Mouse (Mus musculus): ENCODE measurements around the gene Gfy. TPM values are rescaled to one million over a fixed set of nuclear protein-coding genes. Genes with fewer than 3 reads are reported as not detected.
"Not testable (repeated sequence)": the region's sequence is repeated elsewhere in the genome, so short reads cannot be mapped to it uniquely, and the experiment has no call there.

Gfy gene
- polyA plus RNA-seq, 1 experiment from 2014 or later = not detected

DNA sequence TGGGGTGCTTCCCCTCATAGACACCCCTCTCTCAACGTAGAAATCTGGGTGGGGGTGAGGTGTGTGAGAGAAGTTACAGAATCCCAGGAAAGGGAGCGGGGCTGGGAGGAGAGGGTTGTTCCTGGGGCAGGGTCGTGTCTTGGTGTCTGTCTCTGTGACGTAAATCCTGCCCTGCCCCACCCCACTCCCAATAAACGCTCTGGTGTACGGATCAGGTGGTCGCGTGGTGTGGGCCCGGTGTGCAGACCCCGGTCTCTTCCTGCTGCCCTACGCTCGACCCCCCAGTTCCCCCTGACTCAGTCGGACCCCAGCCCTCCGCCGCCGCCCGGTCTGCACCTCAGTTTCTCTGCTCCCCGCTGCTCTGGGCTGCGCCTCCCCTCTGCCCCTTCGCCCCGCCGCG is 3.4 kb downstream of the Gfy start:
- no peak overlapping the region for H3K27ac ChIP-seq
- peak overlapping the region; percentile 32 for H3K4me2 ChIP-seq
- H3K4me3 ChIP-seq (replicated peaks) = peak overlapping the region; percentile 13; the same call in 1 of the 2 replicates
- H3K27me3 ChIP-seq (replicated peaks) = peaks cover 82% of the 10 kb centered on the region
- no peak for ATAC-seq (ENCODE audit: insufficient read depth, low FRiP score, low read depth)
- H3K9ac ChIP-seq = no peak overlapping the region
- WGBS = under 1% methylated on average over 23 of the region's 23 CpGs
- H3K9me3 ChIP-seq = no peaks in the 10 kb centered on the region
- peaks cover 6% of the 10 kb centered on the region for H3K4me1 ChIP-seq
- no peaks in the 10 kb centered on the region for H3K36me3 ChIP-seq

DNA sequence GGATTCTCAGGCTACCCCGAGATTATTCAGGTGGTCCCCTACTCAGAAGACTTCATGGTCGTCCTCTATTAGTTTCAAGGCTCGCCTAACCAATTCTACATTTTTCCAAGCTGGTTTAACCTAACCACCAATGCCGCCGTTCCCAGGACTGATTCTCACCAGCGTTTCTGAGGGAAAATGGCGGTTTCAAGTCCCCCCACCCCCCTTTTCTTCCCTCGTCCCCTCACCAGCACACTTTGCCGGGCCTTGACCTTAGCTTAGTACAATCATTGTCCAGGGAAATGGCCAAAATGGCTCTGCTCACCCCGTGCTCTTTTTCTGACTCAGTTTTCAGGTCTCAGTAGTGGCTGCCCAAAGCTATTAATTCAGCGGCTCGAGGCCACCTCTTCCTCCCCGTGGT is 4.0 kb downstream of the Gfy start:
- Histone ChIP-seq H3K36me3 (no peaks in the 10 kb centered on the region), H3K27ac (no peak overlapping the region), H3K4me3 (replicated peaks) (no peak overlapping the region), H3K4me2 (no peak overlapping the region), H3K9me3 (no peaks in the 10 kb centered on the region), H3K4me1 (peaks cover 6% of the 10 kb centered on the region), H3K27me3 (replicated peaks) (peaks cover 76% of the 10 kb centered on the region), H3K9ac (no peak overlapping the region)
- ATAC-seq (ENCODE audit: insufficient read depth, low FRiP score, low read depth) = no peak
- WGBS = 4% methylated on average over 13 of the region's 13 CpGs

DNA sequence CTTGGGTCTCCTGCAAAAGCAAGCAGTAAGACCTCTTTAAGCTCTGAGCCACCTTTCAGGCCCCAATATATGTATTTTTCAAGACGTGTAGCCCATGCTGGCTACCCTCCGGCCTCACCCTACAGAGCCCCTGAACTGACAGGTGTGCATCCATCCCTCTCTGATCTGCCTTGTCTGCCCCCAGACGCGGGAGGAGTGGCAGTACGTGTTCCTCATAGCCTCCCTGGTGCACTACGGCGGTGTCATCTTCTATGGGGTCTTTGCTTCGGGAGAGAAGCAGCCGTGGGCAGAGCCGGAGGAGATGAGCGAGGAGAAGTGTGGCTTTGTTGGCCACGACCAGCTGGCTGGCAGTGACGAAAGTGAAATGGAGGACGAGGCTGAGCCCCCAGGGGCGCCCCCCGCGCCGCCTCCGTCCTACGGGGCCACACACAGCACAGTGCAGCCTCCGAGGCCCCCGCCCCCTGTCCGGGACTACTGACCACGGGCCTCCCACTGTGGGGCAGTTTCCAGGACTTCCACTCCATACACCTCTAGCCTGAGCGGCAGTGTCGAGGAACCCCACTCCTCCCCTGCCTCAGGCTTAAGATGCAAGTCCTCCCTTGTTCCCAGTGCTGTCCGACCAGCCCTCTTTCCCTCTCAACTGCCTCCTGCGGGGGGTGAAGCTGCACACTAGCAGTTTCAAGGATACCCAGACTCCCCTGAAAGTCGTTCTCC is 4.6 kb downstream of the Gfy start:
- Histone ChIP-seq H3K4me1 (peaks cover 6% of the 10 kb centered on the region), H3K9me3 (0 out of 2 replicates have a peak, but pooled peaks cover 3% of the 10 kb centered on the region), H3K27me3 (replicated peaks) (peaks cover 76% of the 10 kb centered on the region), H3K4me2 (peak overlapping the region; percentile 11; the same call in 1 of the 2 replicates), H3K36me3 (no peaks in the 10 kb centered on the region), H3K27ac (no peak overlapping the region), H3K4me3 (replicated peaks) (no peak overlapping the region; the same call in 1 of the 2 replicates), H3K9ac (no peak overlapping the region)
- no peak for ATAC-seq (ENCODE audit: insufficient read depth, low FRiP score, low read depth)
- 5% methylated on average over 25 of the region's 29 CpGs for WGBS

DNA sequence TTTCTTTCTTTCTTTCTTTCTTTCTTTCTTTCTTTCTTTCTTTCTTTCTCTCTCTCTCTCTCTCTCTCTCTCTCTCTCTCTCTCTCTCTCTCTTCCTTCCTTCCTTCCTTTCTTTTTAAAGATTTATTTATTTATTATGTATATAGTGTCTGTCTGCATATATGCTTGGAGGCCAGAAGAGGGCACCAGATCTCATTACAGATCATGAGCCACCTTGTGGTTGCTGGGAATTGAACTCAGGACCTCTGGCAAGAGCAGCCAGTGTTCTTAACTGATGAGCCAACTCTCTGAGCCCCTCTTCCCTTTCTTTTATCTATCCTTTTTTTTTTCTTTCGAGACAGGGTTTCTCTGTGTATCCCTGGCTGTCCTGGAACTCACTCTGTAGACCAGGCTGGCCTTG is 5.6 kb downstream of the Gfy start:
- not testable (repeated sequence) for H3K4me2 ChIP-seq; H3K4me1 ChIP-seq; H3K9ac ChIP-seq; H3K27ac ChIP-seq; H3K9me3 ChIP-seq; ATAC-seq (ENCODE audit: insufficient read depth, low FRiP score, low read depth); H3K36me3 ChIP-seq; H3K4me3 ChIP-seq (replicated peaks)
- peaks cover 76% of the 10 kb centered on the region for H3K27me3 ChIP-seq (replicated peaks)
- 67% methylated on average over 1 of the region's 1 CpGs for WGBS

DNA sequence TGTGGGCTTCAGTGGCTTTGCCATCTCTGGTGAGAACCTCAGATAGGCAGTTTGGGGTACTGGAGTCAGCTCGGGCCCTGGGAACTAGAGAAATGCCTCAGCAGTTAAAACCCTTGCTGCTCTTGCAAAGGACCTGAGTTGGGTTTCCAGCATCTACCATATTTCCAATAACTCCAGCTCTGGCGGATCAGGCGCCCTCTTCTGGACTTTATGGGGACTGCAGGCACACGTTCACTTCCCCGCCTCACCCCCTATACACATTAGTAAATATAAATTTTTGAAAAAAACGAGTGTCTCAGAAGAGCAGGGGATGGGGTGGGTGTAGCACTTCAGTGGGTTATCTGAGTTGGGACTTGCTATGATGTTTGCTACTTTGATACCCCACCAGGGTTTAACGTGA is 6.4 kb downstream of the Gfy start:
- ATAC-seq (ENCODE audit: insufficient read depth, low FRiP score, low read depth) = no peak
- 59% methylated on average over 7 of the region's 7 CpGs for WGBS
- Histone ChIP-seq H3K4me1 (peaks cover 6% of the 10 kb centered on the region), H3K9me3 (0 out of 2 replicates have a peak, but pooled peaks cover 5% of the 10 kb centered on the region), H3K9ac (no peak overlapping the region), H3K4me3 (replicated peaks) (no peak overlapping the region), H3K27me3 (replicated peaks) (peaks cover 76% of the 10 kb centered on the region), H3K27ac (no peak overlapping the region), H3K36me3 (no peaks in the 10 kb centered on the region), H3K4me2 (no peak overlapping the region)

DNA sequence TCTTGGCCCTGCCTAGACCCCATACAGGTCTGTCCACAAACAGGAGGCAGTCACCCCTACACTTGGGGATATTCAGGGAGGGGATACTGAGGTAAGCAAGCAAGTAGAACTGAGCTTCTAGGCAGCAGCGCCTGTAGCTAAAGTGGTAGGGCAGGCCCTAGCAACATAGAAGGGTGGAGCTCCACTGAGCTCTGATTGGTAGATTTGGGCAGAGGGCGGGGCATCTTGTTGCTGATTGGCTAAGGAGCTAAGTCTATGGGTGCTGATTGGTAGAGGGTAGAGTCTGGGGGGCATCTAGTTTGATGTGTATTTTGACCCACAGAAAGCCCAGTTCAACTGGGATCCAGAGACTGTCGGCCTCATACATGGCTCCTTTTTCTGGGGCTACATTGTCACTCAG is 9.9 kb downstream of the Gfy start:
- Histone ChIP-seq H3K4me1 (no peaks in the 10 kb centered on the region), H3K4me3 (replicated peaks) (no peak overlapping the region), H3K9ac (no peak overlapping the region), H3K27me3 (replicated peaks) (peaks cover 74% of the 10 kb centered on the region), H3K27ac (no peak overlapping the region), H3K9me3 (0 out of 2 replicates have a peak, but pooled peaks cover 5% of the 10 kb centered on the region), H3K4me2 (no peak overlapping the region), H3K36me3 (no peaks in the 10 kb centered on the region)
- WGBS = 84% methylated on average over 3 of the region's 3 CpGs
- ATAC-seq (ENCODE audit: insufficient read depth, low FRiP score, low read depth) = no peak

DNA sequence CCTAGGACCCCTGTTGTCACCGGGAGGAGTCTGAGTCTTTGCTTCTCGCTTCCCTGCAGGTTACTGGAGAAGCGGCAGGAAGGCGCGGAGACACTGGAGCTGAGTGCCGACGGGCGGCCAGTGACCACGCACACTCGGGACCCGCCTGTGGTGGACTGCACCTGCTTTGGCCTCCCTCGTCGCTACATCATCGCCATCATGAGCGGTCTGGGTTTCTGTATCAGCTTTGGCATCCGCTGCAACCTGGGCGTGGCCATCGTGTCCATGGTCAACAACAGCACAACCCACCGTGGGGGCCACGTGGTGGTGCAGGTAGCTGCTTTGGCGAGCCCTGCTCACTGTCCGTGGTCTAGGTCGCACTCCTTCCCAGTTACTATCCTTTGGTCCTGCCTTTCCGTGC is 10.7 kb downstream of the Gfy start:
- H3K27me3 ChIP-seq (replicated peaks) = peaks cover 76% of the 10 kb centered on the region
- no peaks in the 10 kb centered on the region for H3K36me3 ChIP-seq
- H3K4me3 ChIP-seq (replicated peaks) = no peak overlapping the region
- no peak for ATAC-seq (ENCODE audit: insufficient read depth, low FRiP score, low read depth)
- H3K27ac ChIP-seq = no peak overlapping the region
- WGBS = 5% methylated on average over 24 of the region's 24 CpGs
- 0 out of 2 replicates have a peak, but pooled peaks cover 5% of the 10 kb centered on the region for H3K9me3 ChIP-seq
- no peak overlapping the region for H3K9ac ChIP-seq
- H3K4me2 ChIP-seq = no peak overlapping the region
- peaks cover 7% of the 10 kb centered on the region for H3K4me1 ChIP-seq

DNA sequence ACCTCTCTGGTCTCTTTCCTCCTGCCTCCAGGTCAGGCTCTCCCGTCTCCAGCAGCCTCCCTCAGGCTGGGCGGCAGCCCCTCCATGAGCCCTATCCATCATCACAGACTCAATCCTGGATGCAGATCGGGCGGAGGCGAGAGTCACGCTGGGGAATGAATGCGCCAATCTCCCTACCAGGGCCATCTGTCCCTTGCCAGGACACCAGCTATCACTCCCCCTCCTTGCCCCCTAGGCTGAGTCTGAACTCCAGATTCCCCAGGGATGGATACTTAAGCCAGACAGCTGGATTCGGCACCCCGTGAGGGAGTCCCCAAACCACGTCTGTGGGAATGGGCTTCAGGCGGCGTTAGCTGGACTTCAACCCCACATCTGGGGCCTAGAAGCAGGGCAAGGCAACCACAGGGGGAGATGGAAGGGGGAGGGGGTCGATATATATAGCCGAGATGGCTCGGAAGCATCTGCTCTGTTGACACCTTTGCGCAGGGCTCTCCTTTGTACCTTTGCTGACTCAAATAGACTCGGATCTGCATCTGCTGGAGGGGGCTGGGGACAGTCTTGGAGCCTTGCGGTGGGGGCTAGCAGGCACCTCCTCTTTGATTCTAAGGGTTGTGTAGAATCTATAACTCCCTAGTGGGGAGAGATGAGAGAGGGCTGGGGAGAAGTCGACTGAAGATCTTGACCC is 11.5 kb downstream of the Gfy start:
- peaks cover 9% of the 10 kb centered on the region for H3K4me1 ChIP-seq
- peaks cover 79% of the 10 kb centered on the region for H3K27me3 ChIP-seq (replicated peaks)
- H3K27ac ChIP-seq = no peak overlapping the region
- no peak for ATAC-seq (ENCODE audit: insufficient read depth, low FRiP score, low read depth)
- no peak overlapping the region for H3K4me3 ChIP-seq (replicated peaks)
- H3K9ac ChIP-seq = no peak overlapping the region
- H3K4me2 ChIP-seq = no peak overlapping the region
- WGBS = 3% methylated on average over 19 of the region's 19 CpGs
- H3K9me3 ChIP-seq = 0 out of 2 replicates have a peak, but pooled peaks cover 5% of the 10 kb centered on the region
- no peaks in the 10 kb centered on the region for H3K36me3 ChIP-seq

DNA sequence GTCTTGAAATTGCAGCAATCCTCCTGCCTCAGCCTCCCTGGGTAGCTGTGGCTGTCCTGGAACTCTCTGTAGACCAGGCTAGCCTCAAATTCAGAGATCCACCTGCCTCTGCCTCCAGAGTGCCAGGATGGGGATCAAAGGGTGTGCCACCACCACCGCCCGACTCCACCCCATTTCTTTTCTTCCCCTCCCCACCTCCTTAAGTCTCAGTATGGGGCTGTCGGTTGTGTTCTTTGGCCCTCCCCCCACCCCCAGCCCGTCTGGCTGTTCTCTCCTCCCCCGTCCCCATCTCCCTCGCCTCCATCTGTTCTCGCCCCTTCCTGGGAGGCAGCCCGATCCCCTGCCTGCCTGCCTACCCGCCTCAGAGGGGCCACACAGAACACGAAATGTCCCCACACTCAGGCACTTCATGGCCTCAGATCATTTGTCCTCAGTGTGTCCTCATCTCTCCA is 12.4 kb downstream of the Gfy start:
- no peak overlapping the region for H3K27ac ChIP-seq
- peaks cover 15% of the 10 kb centered on the region for H3K4me1 ChIP-seq
- WGBS = 23% methylated on average over 10 of the region's 10 CpGs
- no peak overlapping the region for H3K9ac ChIP-seq
- peaks cover 82% of the 10 kb centered on the region for H3K27me3 ChIP-seq (replicated peaks)
- H3K4me2 ChIP-seq = no peak overlapping the region
- H3K9me3 ChIP-seq = 0 out of 2 replicates have a peak, but pooled peaks cover 5% of the 10 kb centered on the region
- no peaks in the 10 kb centered on the region for H3K36me3 ChIP-seq
- H3K4me3 ChIP-seq (replicated peaks) = no peak overlapping the region
- ATAC-seq (ENCODE audit: insufficient read depth, low FRiP score, low read depth) = no peak

DNA sequence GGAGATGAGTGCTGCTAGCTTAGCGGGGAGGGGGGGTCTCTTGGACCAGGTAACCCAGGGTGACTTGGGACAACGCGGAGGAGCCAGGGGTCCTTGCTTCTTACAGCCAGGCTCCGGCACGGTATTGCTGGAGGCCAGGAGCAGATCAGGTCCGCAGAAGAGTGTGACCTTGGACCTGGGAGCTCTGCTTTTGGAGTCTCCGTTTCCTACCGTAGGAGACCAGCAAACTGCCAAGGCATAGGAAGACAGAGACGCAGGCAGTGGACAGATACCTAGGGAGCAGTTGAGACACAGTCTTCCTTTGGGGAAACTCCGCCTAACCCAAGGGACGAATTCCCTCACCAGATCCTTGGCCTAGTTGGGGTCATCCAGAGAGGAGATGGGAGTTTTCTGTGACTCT is 13.7 kb downstream of the Gfy start:
- H3K27ac ChIP-seq = no peak overlapping the region
- ATAC-seq (ENCODE audit: insufficient read depth, low FRiP score, low read depth) = no peak
- peaks cover 77% of the 10 kb centered on the region for H3K27me3 ChIP-seq (replicated peaks)
- no peak overlapping the region for H3K9ac ChIP-seq
- peaks cover 15% of the 10 kb centered on the region for H3K4me1 ChIP-seq
- H3K9me3 ChIP-seq = 0 out of 2 replicates have a peak, but pooled peaks cover 5% of the 10 kb centered on the region
- no peak overlapping the region for H3K4me2 ChIP-seq
- H3K36me3 ChIP-seq = peaks cover 4% of the 10 kb centered on the region; the same call in 1 of the 2 replicates
- WGBS = 46% methylated on average over 11 of the region's 11 CpGs
- H3K4me3 ChIP-seq (replicated peaks) = no peak overlapping the region

DNA sequence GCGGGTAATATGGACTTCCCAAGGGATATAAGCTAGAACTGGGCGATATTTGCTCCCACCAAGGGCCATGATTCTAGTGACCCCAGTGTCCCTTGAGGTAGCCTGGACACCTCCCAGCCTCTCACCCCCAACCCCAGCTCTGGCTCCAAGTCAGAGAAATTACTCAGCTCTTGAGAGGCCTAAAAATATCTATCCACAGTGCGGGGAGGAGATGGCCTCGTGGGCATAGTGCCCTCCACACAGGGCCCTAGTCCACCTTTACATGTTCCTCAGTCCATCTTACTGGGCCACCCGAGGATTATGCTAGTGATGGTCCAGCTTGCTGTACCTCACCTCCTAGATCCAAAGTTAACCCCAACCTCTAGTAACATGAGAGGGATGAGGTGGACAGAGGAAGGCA is 14.5 kb downstream of the Gfy start:
- Histone ChIP-seq H3K4me1 (peaks cover 15% of the 10 kb centered on the region), H3K36me3 (peaks cover 5% of the 10 kb centered on the region; the same call in 1 of the 2 replicates), H3K4me2 (no peak overlapping the region), H3K9me3 (0 out of 2 replicates have a peak, but pooled peaks cover 3% of the 10 kb centered on the region), H3K27ac (no peak overlapping the region), H3K4me3 (replicated peaks) (no peak overlapping the region), H3K27me3 (replicated peaks) (peaks cover 72% of the 10 kb centered on the region), H3K9ac (no peak overlapping the region)
- ATAC-seq (ENCODE audit: insufficient read depth, low FRiP score, low read depth) = no peak
- WGBS = 62% methylated on average over 5 of the region's 5 CpGs

Measured in stomach, embryonic 15.5 days (tissue).